Mouse (Mus musculus): ENCODE results near the gene Rtkn. TPM values are rescaled to one million over a fixed set of nuclear protein-coding genes. Genes with fewer than 3 reads are reported as not detected.

Gene Rtkn
- 10 to 100 TPM; 88.3 to 88.8 TPM for total RNA-seq (2021)
- long read RNA-seq, experiment 1, transcript Rtkn-202 (12 exons, 3,080 nt): major isoform, 7 of 110 reads
- long read RNA-seq, experiment 1, partial matches to known transcripts: 9 of 110 reads
- long read RNA-seq, experiment 1, other reads (novel, unspliced or antisense): 92 of 110 reads
- long read RNA-seq, experiment 2, partial matches to known transcripts: 8 of 74 reads
- long read RNA-seq, experiment 2, other reads (novel, unspliced or antisense): 64 of 74 reads

GRCm38 (mm10) chr6:83134951-83135513 lies at the start of gene Rtkn:
Rtkn (plus strand) TSS chr6:83135463.
- no peak for DNase-seq (ENCODE audit: low spot score in 2 of 2)

- DNase-seq (ENCODE audit: low spot score in 2 of 2): no peak
Observed at GRCm38 (mm10) chr6:83086121-83087035, 48.9 kb upstream of the Rtkn start, which contains the start of gene Lbx2. Lbx2 (plus strand) TSS chr6:83086367.

- DNase-seq (ENCODE audit: low spot score in 2 of 2): no peak
Observed at GRCm38 (mm10) chr6:83087205-83087925, 47.9 kb upstream of the Rtkn start.

GRCm38 (mm10) chr6:83087926-83088260 lies 47.4 kb upstream of the Rtkn start:
- no peak for DNase-seq (ENCODE audit: low spot score in 2 of 2)

- DNase-seq (ENCODE audit: low spot score in 2 of 2): no peak
Observed at GRCm38 (mm10) chr6:83092416-83093127, 42.7 kb upstream of the Rtkn start.

- no peak for DNase-seq (ENCODE audit: low spot score in 2 of 2)
Observed at GRCm38 (mm10) chr6:83095968-83096367, 39.3 kb upstream of the Rtkn start.

- no peak for DNase-seq (ENCODE audit: low spot score in 2 of 2)
Observed at GRCm38 (mm10) chr6:83098411-83098810, 36.9 kb upstream of the Rtkn start.

GRCm38 (mm10) chr6:83101316-83101687 lies 34.0 kb upstream of the Rtkn start, which contains the start of the genes Ccdc142 and Gm42688:
Ccdc142 (plus strand) TSS chr6:83101601.
Gm42688 (plus strand) TSS chr6:83101617.
- peak; percentile 85 to 88 for DNase-seq (ENCODE audit: low spot score in 2 of 2)

GRCm38 (mm10) chr6:83101688-83102556 lies 33.3 kb upstream of the Rtkn start:
- peak in 1 of 2 experiments; percentile 56 for DNase-seq (ENCODE audit: low spot score in 2 of 2)

- DNase-seq (ENCODE audit: low spot score in 2 of 2): no peak
Observed at GRCm38 (mm10) chr6:83103130-83103650, 32.1 kb upstream of the Rtkn start.

- DNase-seq (ENCODE audit: low spot score in 2 of 2): no peak
Observed at GRCm38 (mm10) chr6:83104158-83104557, 31.1 kb upstream of the Rtkn start.

- DNase-seq (ENCODE audit: low spot score in 2 of 2): peak; percentile 72 to 77
Observed at GRCm38 (mm10) chr6:83107566-83108400, 27.5 kb upstream of the Rtkn start.

GRCm38 (mm10) chr6:83108762-83109668 lies 26.2 kb upstream of the Rtkn start, which contains the start of gene Mrpl53:
Mrpl53 (plus strand) TSS chr6:83109040.
- DNase-seq (ENCODE audit: low spot score in 2 of 2): peak; percentile 79 to 81

GRCm38 (mm10) chr6:83111510-83112136 lies 23.6 kb upstream of the Rtkn start:
- DNase-seq (ENCODE audit: low spot score in 2 of 2): no peak

GRCm38 (mm10) chr6:83115011-83115671 lies 20.1 kb upstream of the Rtkn start, which contains the start of gene Mogs:
Mogs (plus strand) TSS chr6:83115496.
- DNase-seq (ENCODE audit: low spot score in 2 of 2): peak; percentile 95
